Mouse (Mus musculus) forelimb bud, embryonic 11.5 days (tissue): ENCODE data around the gene Eftud2.
A peak's percentile ranks its signal among the peaks of the same experiment; 100 is the strongest.

Experiments used
- DNase-seq: peaks from one replicate; pipeline ENCODE4 v3.0.0-alpha.2; 2012; ENCODE audit warnings: low read depth, low spot score

Gene Eftud2

DNA sequence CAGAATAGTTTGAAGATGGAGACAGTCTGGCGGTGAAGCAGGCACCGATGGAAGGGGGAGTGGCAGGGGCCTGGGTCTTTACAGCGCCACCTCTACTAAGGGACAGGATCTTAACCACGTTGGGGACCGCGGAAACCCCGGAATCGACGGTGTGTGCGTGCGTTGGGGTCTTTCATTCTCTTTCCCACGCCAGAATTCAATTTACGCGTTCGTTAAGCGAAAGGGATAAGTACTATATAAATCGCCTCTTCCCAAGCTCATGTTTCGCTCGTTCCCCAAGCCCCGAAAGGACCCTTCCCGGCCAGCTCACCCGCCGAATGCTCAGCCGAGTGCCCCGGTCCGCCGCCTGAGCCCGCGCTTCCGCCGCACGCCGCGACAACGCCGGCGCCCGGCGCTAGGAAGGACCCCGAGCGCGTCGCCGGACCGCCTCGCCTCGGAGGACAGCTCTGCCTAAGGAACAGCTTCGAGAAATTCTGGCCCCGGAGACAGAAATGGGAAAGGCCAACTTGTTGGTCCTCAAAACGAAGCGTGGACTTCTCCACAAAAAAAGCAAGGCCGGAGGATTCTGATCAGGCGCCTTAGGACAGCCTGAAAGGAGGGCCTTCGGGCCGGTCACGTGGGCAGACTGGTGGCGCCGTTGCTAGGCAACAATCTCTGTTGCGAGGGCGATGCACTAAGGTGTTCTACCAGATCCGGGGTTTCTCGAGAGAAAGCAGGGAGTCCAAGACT lies at the start of gene Eftud2, which contains the start of gene Ccdc103:
Eftud2 (minus strand) TSS at position 401 of the 729 bp plus-strand sequence.
Ccdc103 (plus strand) TSS at position 620 of the 729 bp plus-strand sequence.
- peak; percentile 91 for DNase-seq

- DNase-seq, result no peak
These were observed 44.5 kb upstream of the Eftud2 start for GRCm38 (mm10) chr11:102925351-102925717.

DNA sequence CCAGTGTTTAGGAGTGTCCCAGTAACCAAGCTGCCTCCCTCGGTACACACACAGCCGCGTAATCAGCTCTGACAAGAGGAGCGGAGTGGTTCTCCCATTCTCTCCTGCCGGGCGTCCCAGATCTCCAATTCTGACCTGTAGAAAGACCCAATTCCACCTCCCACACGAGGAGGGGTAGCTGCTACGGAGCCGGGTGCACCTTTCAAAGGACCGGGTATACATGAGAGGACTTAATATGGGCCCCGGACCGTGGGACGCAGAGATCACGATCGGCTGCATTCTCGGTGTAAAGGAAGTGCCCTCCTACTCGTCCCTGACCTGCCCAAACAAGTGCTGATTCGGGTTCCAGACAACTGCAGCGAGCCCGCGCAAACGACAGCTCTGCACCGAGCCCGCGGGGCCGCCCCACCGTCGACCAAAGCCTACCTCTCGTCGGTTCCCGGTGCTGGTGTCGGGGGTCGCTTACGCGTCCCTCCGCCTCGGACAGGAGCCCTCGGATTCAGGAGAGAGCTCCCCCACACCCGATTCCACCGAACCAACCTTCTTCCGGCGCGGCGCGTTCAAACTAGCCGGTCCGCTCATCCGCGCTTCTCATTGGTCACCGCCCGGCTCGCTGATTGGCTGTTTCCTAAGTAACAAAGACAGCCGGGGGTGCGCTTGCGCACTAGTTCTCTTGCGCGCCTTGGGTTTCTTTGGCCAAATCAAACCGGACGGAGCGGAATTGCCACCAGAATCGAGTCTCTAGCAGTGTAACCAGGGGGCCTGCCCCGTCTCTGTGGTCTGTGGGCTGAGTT lies 44.0 kb upstream of the Eftud2 start, which contains the start of gene Kif18b:
Kif18b (minus strand) TSS at position 568 of the 794 bp plus-strand sequence.
- peak; percentile 98 for DNase-seq

GRCm38 (mm10) chr11:102921491-102921890 lies 40.7 kb upstream of the Eftud2 start:
- DNase-seq, result no peak

GRCm38 (mm10) chr11:102918077-102918476 lies 37.3 kb upstream of the Eftud2 start:
- no peak for DNase-seq

DNA sequence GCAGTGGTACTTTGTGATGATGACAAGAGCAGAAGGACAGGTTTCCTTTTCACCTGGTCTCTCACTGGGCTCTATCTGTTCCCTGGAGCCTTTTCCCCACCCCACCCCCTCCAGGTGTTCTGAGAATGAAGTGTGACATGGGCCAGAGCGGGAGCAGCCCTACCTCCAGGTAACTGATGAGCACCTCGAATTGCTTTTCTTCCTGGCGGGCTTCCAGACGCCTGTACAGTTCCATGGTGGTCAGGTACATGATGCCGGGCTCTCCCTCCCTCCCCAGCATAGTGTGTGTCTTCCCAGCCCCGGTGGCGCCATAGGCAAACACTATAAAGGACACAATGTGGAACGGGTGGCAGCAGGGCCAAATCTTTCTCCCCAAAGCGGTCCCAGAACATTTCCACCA lies 34.6 kb upstream of the Eftud2 start:
- DNase-seq, result no peak

- no peak for DNase-seq
These were observed 30.6 kb upstream of the Eftud2 start for GRCm38 (mm10) chr11:102911376-102911775.

DNA sequence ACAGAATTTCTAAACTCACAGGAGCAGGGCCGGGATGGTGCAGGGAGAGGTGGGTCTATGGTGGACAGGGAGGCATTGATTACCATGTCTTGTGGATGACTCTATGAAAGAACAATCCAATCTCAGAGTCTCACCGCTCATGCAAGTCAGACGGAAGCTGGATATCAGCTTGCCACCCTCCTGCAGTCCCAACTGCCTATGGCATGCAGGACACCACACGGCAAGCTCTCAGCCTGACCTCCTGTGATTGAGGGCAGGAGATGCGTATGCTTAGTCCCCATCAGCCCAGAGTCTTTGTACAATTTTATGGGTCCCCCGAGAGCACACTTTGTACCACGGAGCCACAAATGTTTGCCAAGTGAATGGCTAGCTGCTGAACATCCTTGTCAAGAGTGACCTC lies 22.9 kb upstream of the Eftud2 start:
- DNase-seq, result no peak

GRCm38 (mm10) chr11:102902107-102902506 lies 21.3 kb upstream of the Eftud2 start:
- no peak for DNase-seq

DNA sequence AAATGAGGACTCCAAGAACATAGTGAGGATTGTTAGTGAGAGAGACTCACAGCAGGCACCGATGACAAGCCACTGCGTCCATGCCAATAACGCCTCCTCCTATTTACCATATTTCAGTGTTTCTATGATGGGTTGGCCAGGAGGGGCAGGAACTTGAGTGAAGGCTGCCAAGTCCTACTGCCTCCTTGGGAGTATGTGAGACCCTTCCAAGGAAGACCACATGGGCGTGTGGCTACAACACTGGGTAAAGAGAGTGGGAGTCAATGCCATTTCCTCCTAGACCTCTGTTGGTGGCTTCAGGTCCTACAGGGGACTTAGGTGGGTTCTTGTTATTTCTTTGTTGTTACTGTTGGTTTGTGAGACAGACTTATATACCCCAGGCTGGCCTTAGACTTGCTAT lies 20.4 kb upstream of the Eftud2 start:
- no peak for DNase-seq

GRCm38 (mm10) chr11:102900763-102901162 lies 20.0 kb upstream of the Eftud2 start, which contains the start of gene Gfap:
Gfap (minus strand) TSS chr11:102900912.
- peak; percentile 90 for DNase-seq

DNA sequence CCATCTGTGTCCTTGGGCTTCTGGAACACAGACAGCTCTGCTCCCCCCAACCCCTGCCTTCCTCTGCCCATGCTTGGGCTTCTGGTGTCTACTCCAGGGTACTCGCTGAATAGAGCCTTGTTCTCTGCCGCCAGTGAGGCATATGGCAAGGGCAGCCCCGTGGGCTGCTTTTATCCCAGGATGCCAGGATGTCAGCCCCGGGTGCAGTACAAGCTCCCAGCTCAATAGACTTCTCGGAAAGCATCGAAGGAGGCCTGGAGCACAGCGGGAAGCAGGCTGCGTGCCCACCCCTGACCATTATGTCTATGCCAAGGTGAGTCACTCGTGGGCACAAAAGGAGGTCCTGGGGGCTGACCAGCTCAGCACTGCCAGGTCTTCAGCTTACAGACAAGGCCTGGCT lies 17.6 kb upstream of the Eftud2 start:
- DNase-seq, result no peak

DNA sequence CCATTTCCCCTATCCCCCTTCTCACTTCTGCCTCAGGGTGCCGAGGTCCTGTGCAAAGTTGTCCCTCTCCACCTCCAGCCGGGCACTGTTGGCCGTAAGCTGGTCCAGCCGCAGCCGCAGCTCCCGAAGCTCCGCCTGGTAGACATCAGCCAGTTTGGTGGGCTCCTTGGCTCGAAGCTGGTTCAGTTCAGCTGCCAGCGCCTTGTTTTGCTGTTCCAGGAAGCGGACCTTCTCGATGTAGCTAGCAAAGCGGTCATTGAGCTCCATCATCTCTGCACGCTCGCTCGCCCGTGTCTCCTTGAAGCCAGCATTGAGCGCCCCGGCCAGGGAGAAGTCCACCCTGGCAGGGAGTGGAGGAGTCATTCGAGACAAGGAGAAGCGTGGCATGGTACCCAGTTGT lies 15.9 kb upstream of the Eftud2 start:
- DNase-seq, result no peak

DNA sequence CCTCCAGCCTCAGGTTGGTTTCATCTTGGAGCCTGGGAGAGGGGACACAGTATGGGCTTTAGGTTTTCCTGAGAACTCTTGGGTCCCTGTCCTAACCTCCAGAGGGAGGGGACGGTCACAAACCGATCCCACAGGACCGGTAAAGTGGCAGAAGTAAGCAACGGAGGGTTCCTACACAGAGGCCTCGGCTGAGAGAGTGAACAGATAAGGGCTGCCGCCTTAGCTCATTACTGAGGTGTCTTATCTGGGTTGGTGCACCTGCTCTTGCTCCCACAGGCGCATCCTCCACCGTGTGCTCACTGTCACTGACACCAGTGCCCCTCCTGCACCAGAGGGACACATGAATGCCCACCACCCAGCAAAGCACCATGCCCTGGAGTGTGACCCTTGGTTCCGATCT lies 15.0 kb upstream of the Eftud2 start:
- no peak for DNase-seq

- no peak for DNase-seq
These were observed 13.9 kb upstream of the Eftud2 start for GRCm38 (mm10) chr11:102894716-102895115.

- DNase-seq, result peak; percentile 83
These were observed 12.3 kb upstream of the Eftud2 start for GRCm38 (mm10) chr11:102893015-102893651.

GRCm38 (mm10) chr11:102890096-102890495 lies 9.3 kb upstream of the Eftud2 start:
- no peak for DNase-seq

GRCm38 (mm10) chr11:102888135-102888534 lies 7.3 kb upstream of the Eftud2 start:
- DNase-seq, result no peak

DNA sequence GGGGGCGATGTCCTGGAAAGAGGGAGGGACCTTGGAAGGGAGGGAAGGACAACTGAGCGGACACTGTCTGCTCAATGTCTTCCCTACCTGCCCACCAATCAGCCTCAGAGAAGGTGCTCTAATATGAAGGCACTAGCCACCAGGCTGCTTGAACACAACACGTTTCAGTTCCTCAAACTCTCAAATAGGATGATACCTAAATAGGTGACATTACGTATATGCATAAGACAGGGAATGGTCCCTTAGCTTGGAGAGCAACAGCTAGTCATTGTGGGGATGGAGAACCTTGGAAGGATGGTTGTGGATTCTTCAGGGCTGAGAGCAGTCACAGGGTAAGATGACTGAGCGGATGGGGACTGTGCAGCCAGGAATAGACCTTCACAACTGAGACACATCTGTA lies 6.6 kb upstream of the Eftud2 start:
- no peak for DNase-seq

- no peak for DNase-seq
These were observed 3.9 kb upstream of the Eftud2 start, which contains the start of gene Fam187a for GRCm38 (mm10) chr11:102884616-102885219. Fam187a (plus strand) TSS chr11:102885169.

DNA sequence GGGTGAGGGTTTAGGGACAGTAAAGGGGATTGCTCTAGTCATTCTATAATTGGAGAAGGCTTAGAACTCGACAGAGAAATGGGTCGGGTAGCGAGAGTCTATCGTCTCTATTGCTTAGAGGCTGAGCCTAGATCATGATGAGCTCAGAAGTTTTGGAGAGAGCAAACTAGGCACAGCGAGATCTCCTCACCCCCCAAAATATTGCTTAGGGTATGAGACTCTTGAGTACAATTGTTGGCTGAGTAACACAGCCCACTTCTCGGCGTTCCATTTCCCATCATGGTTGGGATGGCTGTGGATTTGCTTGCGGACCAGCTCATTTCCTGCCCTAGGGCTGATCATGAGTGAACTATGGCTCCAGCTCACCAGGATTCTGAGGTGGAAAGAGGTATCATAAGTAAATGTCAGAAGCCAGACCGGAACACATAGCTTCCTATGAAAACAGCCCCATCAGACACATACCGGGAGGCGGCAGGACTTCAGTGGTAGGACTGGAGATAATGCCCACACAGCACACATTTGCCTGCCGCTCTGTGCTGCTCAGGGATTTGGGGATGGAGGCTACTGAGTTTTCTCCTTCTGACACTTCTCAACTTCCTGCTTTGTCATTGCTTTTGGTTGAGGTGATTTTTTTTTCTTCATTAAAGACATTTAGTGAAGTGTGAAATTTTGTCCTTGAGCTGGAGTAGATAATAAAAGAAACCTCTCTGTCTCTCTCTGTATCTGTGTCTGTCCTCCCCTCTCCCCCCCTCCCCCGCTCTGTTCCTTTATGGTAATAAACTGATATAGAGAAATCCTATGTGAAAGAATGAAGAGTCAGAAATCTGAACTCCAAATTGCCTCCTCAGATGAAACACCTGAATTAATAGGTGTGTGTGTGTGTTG lies 771 bp upstream of the Eftud2 start:
- DNase-seq, result no peak
